Mouse (Mus musculus) myocyte (in vitro differentiated cells): ENCODE data around the gene Krtcap2. TPM values are rescaled to one million over a fixed set of nuclear protein-coding genes. Genes with fewer than 3 reads are reported as not detected.

Experiments used
- H3K27me3 ChIP-seq: one replicate; pipeline ENCODE4 v1.6.1; 2011; ENCODE audit not compliant: control insufficient read depth, insufficient read depth, insufficient read length
- H3K36me3 ChIP-seq: one replicate; pipeline ENCODE4 v1.6.1; 2011; ENCODE audit not compliant: control insufficient read depth, insufficient read depth
- H3K4me2 ChIP-seq: one replicate; pipeline ENCODE4 v1.6.1; 2011; ENCODE audit warnings: low read depth, control low read depth
- H3K4me3 ChIP-seq: one replicate; pipeline ENCODE4 v1.5.1; 2011; ENCODE audit warnings: mild to moderate bottlenecking, control low read depth, moderate library complexity
- H3K79me2 ChIP-seq: one replicate; pipeline ENCODE4 v1.6.1; 2011; ENCODE audit not compliant: control insufficient read depth, insufficient read depth
- H3ac ChIP-seq: one replicate; pipeline ENCODE4 v1.6.1; 2011; ENCODE audit not compliant: control insufficient read depth, insufficient read length
- CEBPB ChIP-seq: IDR thresholded peaks from 2 replicates; pipeline ENCODE4 v1.6.1; 2011; ENCODE audit warnings: mild to moderate bottlenecking, moderate library complexity; ENCODE audit not compliant: poor library complexity, insufficient read depth, severe bottlenecking
- E2F4 ChIP-seq: IDR thresholded peaks from one replicate; pipeline ENCODE4 v1.6.1; 2011; ENCODE audit warnings: mild to moderate bottlenecking, control low read depth, moderate library complexity; ENCODE audit not compliant: insufficient read depth
- MAX ChIP-seq: IDR thresholded peaks from one replicate; pipeline ENCODE4 v1.6.1; 2011; ENCODE audit warnings: low read depth, mild to moderate bottlenecking, control low read depth
- MYOD1 ChIP-seq, 3 experiments: IDR thresholded peaks; one replicate each; pipeline ENCODE4 v1.6.1; 2011; ENCODE audit warnings: control low read depth in 2 of 3, low read depth in 2 of 3, mild to moderate bottlenecking in 2 of 3, moderate library complexity in 1 of 3; ENCODE audit not compliant: insufficient read length in 2 of 3, control insufficient read depth in 1 of 3
- MYOG ChIP-seq, 3 experiments: IDR thresholded peaks; one replicate each; pipeline ENCODE4 v1.6.1; 2011; ENCODE audit warnings: control low read depth in 2 of 3, low read depth in 2 of 3, mild to moderate bottlenecking in 2 of 3; ENCODE audit not compliant: insufficient read length in 2 of 3, control insufficient read depth in 1 of 3, insufficient read depth in 1 of 3
- POLR2A ChIP-seq: IDR thresholded peaks from one replicate; pipeline ENCODE4 v1.6.1; 2011; ENCODE audit warnings: low read depth, mild to moderate bottlenecking, control low read depth, moderate library complexity; ENCODE audit not compliant: insufficient read length
- POLR2AphosphoS2 ChIP-seq: IDR thresholded peaks from one replicate; pipeline ENCODE4 v1.6.1; 2011; ENCODE audit warnings: low read depth, control low read depth; ENCODE audit not compliant: insufficient read length
- REST ChIP-seq: IDR thresholded peaks from one replicate; pipeline ENCODE4 v1.6.1; 2011; ENCODE audit warnings: mild to moderate bottlenecking, control low read depth, moderate library complexity; ENCODE audit not compliant: insufficient read depth, insufficient read length
- SRF ChIP-seq: IDR thresholded peaks from one replicate; pipeline ENCODE4 v1.6.1; 2011; ENCODE audit warnings: low read depth; ENCODE audit not compliant: control insufficient read depth, insufficient read length
- TCF12 ChIP-seq: IDR thresholded peaks from one replicate; pipeline ENCODE4 v1.6.1; 2011; ENCODE audit warnings: mild to moderate bottlenecking, control low read depth; ENCODE audit not compliant: poor library complexity, insufficient read depth, severe bottlenecking
- TCF3 ChIP-seq: IDR thresholded peaks from one replicate; pipeline ENCODE4 v1.6.1; 2011; ENCODE audit warnings: low read depth, control low read depth; ENCODE audit not compliant: insufficient read length
- USF1 ChIP-seq: IDR thresholded peaks from one replicate; pipeline ENCODE4 v1.6.1; 2011; ENCODE audit warnings: low read depth, mild to moderate bottlenecking, control low read depth, moderate library complexity
- polyA plus RNA-seq: library from polyadenylated mRNA; unstranded; fragments of >200 nt; fragmentation: generic; extraction: Trizol; gene quantifications from one replicate; pipeline ENCODE4 v1.2.1, GENCODE M21; 2012; ENCODE audit warnings: missing spikeins

Gene Krtcap2
- 371 TPM for polyA plus RNA-seq

- peak within 1 kb of the TSS; percentile 44 for H3ac ChIP-seq
- H3K4me3 ChIP-seq: peak within 1 kb of the TSS; percentile 90
- H3K27me3 ChIP-seq: no peaks in the 10 kb centered on the region
- peak within 1 kb of the TSS; percentile 87 for H3K4me2 ChIP-seq
- TF ChIP-seq POLR2AphosphoS2: no peak
- peak; percentile 58 for TF ChIP-seq USF1
- no peak for TF ChIP-seq MYOD1 (IDR thresholded peaks at IDR 0.05; ENCODE audit: control insufficient read depth in 1 of 3, insufficient read length in 2 of 3, low read depth in 2 of 3)
- peak; percentile 51 for TF ChIP-seq POLR2A
- TF ChIP-seq REST: no peak
- no peak for TF ChIP-seq MYOG (IDR thresholded peaks at IDR 0.05; ENCODE audit: control insufficient read depth in 1 of 3, insufficient read depth in 1 of 3, insufficient read length in 2 of 3, low read depth in 2 of 3)
- no peak for TF ChIP-seq TCF12
- TF ChIP-seq MAX: peak; percentile 31
- TF ChIP-seq TCF3: no peak
- peaks cover 23% of the 10 kb centered on the region for H3K79me2 ChIP-seq
- H3K36me3 ChIP-seq: peaks cover 24% of the 10 kb centered on the region
Measured at GRCm38 (mm10) chr3:89245688-89246171, at the start of gene Krtcap2. Gene Krtcap2, plus strand, starts transcription at chr3:89245966.

- no peaks in the 10 kb centered on the region for H3K27me3 ChIP-seq
- peak overlapping the region; percentile 31 for H3K4me3 ChIP-seq
- no peaks in the 10 kb centered on the region for H3K36me3 ChIP-seq
- no peaks in the 10 kb centered on the region for H3K79me2 ChIP-seq
- TF ChIP-seq POLR2AphosphoS2: peak; percentile 86
- no peak for TF ChIP-seq SRF
- TF ChIP-seq POLR2A: peak; percentile 78
- no peak for TF ChIP-seq MAX
- no peak for TF ChIP-seq MYOD1 (IDR thresholded peaks at IDR 0.05; ENCODE audit: control insufficient read depth in 1 of 3, insufficient read length in 2 of 3, low read depth in 2 of 3)
- TF ChIP-seq MYOG (IDR thresholded peaks at IDR 0.05; ENCODE audit: control insufficient read depth in 1 of 3, insufficient read depth in 1 of 3, insufficient read length in 2 of 3, low read depth in 2 of 3): no peak
- TF ChIP-seq REST: no peak
- TF ChIP-seq TCF3: no peak
- TF ChIP-seq E2F4: no peak
- TF ChIP-seq CEBPB: no peak
- TF ChIP-seq USF1: no peak
- no peak for TF ChIP-seq TCF12
- peak overlapping the region; percentile 80 for H3K4me2 ChIP-seq
- H3ac ChIP-seq: no peak overlapping the region
Measured at GRCm38 (mm10) chr3:89195979-89196877, 49.5 kb upstream of the Krtcap2 start.

- no peak overlapping the region for H3ac ChIP-seq
- no peak overlapping the region for H3K4me2 ChIP-seq
- no peaks in the 10 kb centered on the region for H3K27me3 ChIP-seq
- no peak overlapping the region for H3K4me3 ChIP-seq
- H3K36me3 ChIP-seq: no peaks in the 10 kb centered on the region
- peaks cover 6% of the 10 kb centered on the region for H3K79me2 ChIP-seq
- TF ChIP-seq TCF3: no peak
- no peak for TF ChIP-seq SRF
- TF ChIP-seq TCF12: no peak
- no peak for TF ChIP-seq MYOG (IDR thresholded peaks at IDR 0.05; ENCODE audit: control insufficient read depth in 1 of 3, insufficient read depth in 1 of 3, insufficient read length in 2 of 3, low read depth in 2 of 3)
- no peak for TF ChIP-seq MYOD1 (IDR thresholded peaks at IDR 0.05; ENCODE audit: control insufficient read depth in 1 of 3, insufficient read length in 2 of 3, low read depth in 2 of 3)
- TF ChIP-seq E2F4: no peak
- TF ChIP-seq CEBPB: no peak
- TF ChIP-seq POLR2AphosphoS2: no peak
- TF ChIP-seq MAX: no peak
- no peak for TF ChIP-seq USF1
- TF ChIP-seq POLR2A: no peak
- TF ChIP-seq REST: no peak
Measured at GRCm38 (mm10) chr3:89199839-89200238, 45.9 kb upstream of the Krtcap2 start.

- TF ChIP-seq SRF: no peak
- TF ChIP-seq CEBPB: 0 out of 2 replicates have a peak, but pooled peaks have one; percentile 19
- TF ChIP-seq USF1: peak; percentile 100
- Histone ChIP-seq H3K4me2 (peak within 1 kb of the TSS; percentile 93), H3K4me3 (peak within 1 kb of the TSS; percentile 29), H3K27me3 (no peaks in the 10 kb centered on the region), H3ac (no peak within 1 kb of the TSS), H3K79me2 (peaks cover 6% of the 10 kb centered on the region), H3K36me3 (peaks cover 5% of the 10 kb centered on the region)
Measured at GRCm38 (mm10) chr3:89202253-89203141, 43.3 kb upstream of the Krtcap2 start, which contains the start of gene Gba. Gene Gba, plus strand, starts transcription at chr3:89202928.
